Mouse (Mus musculus) brown adipose tissue, adult 24 weeks (tissue): ENCODE results near the gene Hcfc1. TPM values are rescaled to one million over a fixed set of nuclear protein-coding genes. Genes with fewer than 3 reads are reported as not detected.

Experiments
- H3K27ac ChIP-seq: fragments of 200-500 bp; replicated peaks from 2 replicates; pipeline ENCODE4 v1.5.1; 2012; ENCODE audit warnings: low read depth, mild to moderate bottlenecking, low read length
- H3K4me1 ChIP-seq: fragments of 200-500 bp; 2 replicates; pipeline ENCODE4 v1.6.1; 2012; ENCODE audit warnings: low read length, mixed read lengths; ENCODE audit not compliant: control insufficient read depth, insufficient read depth, insufficient read length
- H3K4me3 ChIP-seq: fragments of 200-500 bp; 2 replicates; pipeline ENCODE4 v1.5.1; 2012; ENCODE audit warnings: low read depth, mild to moderate bottlenecking, low read length, moderate library complexity; ENCODE audit not compliant: insufficient read depth
- polyA plus RNA-seq: library from polyadenylated mRNA; stranded (reverse); fragments of >200 nt; gene quantifications from 2 replicates; pipeline ENCODE4 v1.2.4, GENCODE M21; 2012; ENCODE audit not compliant: missing spikeins, insufficient read depth, insufficient read length

Gene Hcfc1
- polyA plus RNA-seq, 1 experiment, result 15.7 TPM

- Histone ChIP-seq H3K4me3 (no peak overlapping the region), H3K27ac (no peak overlapping the region), H3K4me1 (no peaks in the 10 kb centered on the region)
Measured at GRCm38 (mm10) chrX:73916945-73917344, 49.2 kb downstream of the Hcfc1 start.

DNA sequence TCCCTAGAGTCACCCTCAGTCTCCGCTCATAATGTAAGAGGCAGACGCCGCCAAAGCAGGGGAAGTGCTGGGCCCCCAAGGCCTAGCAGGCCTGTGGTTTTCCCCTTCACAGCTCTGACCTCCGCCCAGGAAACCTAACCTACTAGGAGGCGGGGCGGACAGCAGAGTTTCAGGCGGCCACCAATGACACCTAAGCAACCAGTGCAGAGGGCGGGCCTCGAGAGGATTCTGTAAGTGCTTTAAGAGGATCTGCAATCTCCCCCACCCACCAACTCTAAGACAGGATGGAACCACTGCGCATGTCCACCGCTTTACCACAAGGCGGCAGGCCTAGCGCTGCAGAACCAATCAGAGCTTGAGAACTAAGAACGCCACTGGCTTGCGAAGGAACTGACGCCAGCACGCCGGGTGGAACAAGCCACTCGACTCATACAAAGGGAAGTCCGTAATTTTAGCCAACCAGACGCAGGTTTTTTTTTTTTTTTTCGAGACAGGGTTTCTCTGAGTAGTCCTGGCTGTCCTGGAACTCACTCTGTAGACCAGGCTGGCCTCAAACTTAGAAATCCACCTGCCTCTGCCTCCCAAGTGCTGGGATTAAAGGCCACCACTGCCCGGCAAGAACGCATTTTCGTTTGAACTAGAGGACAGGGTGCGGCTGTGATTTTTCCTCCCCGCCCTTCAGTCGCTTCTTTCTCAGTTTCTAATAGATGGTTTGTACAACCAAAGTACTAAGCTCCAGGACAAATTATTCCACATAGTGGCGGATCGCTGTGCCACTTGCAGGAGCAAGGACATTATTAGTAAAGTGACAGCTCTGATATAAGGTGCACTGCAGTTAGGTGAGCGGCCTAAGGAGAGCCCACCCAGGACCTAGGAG, 51.1 kb downstream of the Hcfc1 start:
- Histone ChIP-seq H3K4me1 (no peaks in the 10 kb centered on the region), H3K27ac (peak overlapping the region; percentile 84), H3K4me3 (peak overlapping the region; percentile 52)

DNA sequence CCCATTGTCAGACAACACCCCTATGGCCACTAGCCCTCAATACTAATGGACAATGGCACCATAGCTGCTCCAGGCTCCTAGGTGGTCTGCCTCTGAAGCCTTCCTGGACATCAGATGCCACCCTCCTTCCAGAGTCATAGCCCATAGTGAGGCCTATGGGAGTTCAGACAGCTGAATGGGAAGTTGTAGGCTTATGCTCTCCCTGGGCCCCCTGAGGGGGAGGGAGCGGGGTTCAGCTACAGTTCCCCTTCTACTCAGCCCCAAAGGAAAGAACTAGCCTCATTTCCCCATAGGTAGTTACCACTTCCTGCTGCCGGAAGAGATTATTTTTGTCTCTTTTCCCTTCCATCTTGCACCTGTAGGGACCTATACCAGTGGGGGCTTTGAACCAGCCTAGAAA, 54.6 kb downstream of the Hcfc1 start:
- Histone ChIP-seq H3K27ac (no peak overlapping the region; the same call in 1 of the 2 replicates), H3K4me3 (no peak overlapping the region), H3K4me1 (no peaks in the 10 kb centered on the region)

DNA sequence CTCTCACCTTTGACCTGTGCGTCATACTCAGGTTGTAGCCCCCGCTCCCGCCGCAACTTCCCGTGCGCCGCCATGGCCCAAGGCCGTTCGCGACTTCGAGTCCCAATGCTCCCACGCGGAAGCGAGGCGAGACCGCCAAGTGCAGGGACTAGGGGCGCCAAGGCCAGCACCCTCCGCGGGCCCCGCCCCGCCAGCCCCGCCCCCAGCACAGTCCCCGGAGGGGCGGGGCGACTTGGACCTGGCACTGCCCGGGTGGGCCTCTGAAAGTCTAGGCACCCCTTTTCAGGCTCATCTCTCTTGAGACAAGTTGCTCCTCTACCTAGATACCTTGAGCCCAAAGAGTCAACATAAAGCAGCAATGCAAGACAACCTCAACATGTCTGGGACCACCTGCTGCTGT, 55.0 kb downstream of the Hcfc1 start:
- Histone ChIP-seq H3K4me3 (peak overlapping the region; percentile 37), H3K27ac (peak overlapping the region; percentile 24; the same call in 1 of the 2 replicates), H3K4me1 (no peaks in the 10 kb centered on the region)

GRCm38 (mm10) chrX:73910451-73910850, 55.7 kb downstream of the Hcfc1 start:
- peak overlapping the region; percentile 37 for H3K4me3 ChIP-seq
- peak overlapping the region; percentile 24; the same call in 1 of the 2 replicates for H3K27ac ChIP-seq
- H3K4me1 ChIP-seq, result no peaks in the 10 kb centered on the region

- Histone ChIP-seq H3K4me3 (no peak overlapping the region), H3K27ac (no peak overlapping the region), H3K4me1 (no peaks in the 10 kb centered on the region)
Measured at GRCm38 (mm10) chrX:73910049-73910448, 56.1 kb downstream of the Hcfc1 start.

- H3K4me1 ChIP-seq, result no peaks in the 10 kb centered on the region
- no peak overlapping the region for H3K4me3 ChIP-seq
- H3K27ac ChIP-seq, result no peak overlapping the region
Measured at GRCm38 (mm10) chrX:73897959-73898358, 68.2 kb downstream of the Hcfc1 start.

GRCm38 (mm10) chrX:73895719-73896118, 70.4 kb downstream of the Hcfc1 start, which contains the start of gene L1cam:
L1cam (minus strand) TSS chrX:73896105.
- Histone ChIP-seq H3K4me3 (no peak within 1 kb of the TSS), H3K4me1 (no peaks in the 10 kb centered on the region), H3K27ac (no peak within 1 kb of the TSS)

DNA sequence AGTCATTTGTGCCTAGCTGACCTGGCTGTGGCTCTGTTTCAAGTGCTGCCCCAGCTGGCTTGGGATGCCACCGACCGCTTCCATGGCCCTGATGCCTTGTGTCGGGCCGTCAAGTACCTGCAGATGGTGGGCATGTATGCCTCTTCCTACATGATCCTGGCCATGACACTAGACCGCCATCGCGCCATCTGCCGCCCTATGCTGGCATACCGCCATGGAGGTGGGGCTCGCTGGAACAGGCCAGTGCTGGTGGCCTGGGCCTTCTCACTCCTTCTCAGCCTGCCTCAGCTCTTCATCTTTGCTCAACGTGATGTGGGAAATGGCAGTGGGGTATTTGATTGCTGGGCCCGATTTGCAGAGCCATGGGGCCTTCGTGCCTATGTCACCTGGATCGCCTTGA, 73.3 kb downstream of the Hcfc1 start:
- no peaks in the 10 kb centered on the region for H3K4me1 ChIP-seq
- H3K27ac ChIP-seq, result no peak overlapping the region
- H3K4me3 ChIP-seq, result no peak overlapping the region

Other genes starting within 250 kb of the Hcfc1 start
- 12.6 and 22.7 TPM in 2 replicates for gene Abcd1, start 249.8 kb downstream of the Hcfc1 start, polyA plus RNA-seq
- 0.33 and 0.55 TPM in 2 replicates for gene Plxnb3, start 209.3 kb downstream of the Hcfc1 start, polyA plus RNA-seq
- gene Srpk3, start 192.0 kb downstream of the Hcfc1 start, polyA plus RNA-seq, result 0.71 TPM in 1 of 2 replicates, not detected in the other
- gene Idh3g, start 179.5 kb downstream of the Hcfc1 start, polyA plus RNA-seq, result 1,669 and 1,851 TPM in 2 replicates
- gene Ssr4, start 179.3 kb downstream of the Hcfc1 start, polyA plus RNA-seq, result 189 and 210 TPM in 2 replicates
- gene Pdzd4, start 141.4 kb downstream of the Hcfc1 start, polyA plus RNA-seq, result 0.36 and 0.58 TPM in 2 replicates
- gene Avpr2, start 74.3 kb downstream of the Hcfc1 start, polyA plus RNA-seq, result not detected in 2 replicates
- gene L1cam, start 70.3 kb downstream of the Hcfc1 start, polyA plus RNA-seq, result 2.2 and 2.3 TPM in 2 replicates
- gene Arhgap4, start 44.5 kb downstream of the Hcfc1 start, polyA plus RNA-seq, result 0.59 and 1.9 TPM in 2 replicates
- 90.3 and 104 TPM in 2 replicates for gene Naa10, start 44.4 kb downstream of the Hcfc1 start, polyA plus RNA-seq
- gene Renbp, start 35.5 kb downstream of the Hcfc1 start, polyA plus RNA-seq, result 4.6 and 7.4 TPM in 2 replicates
- gene Irak1, start 57.6 kb upstream of the Hcfc1 start, polyA plus RNA-seq, result 41.9 and 67.7 TPM in 2 replicates
- not detected in 2 replicates for gene Opn1mw, start 161.1 kb upstream of the Hcfc1 start, polyA plus RNA-seq
- 9.8 and 10.8 TPM in 2 replicates for gene Mecp2, start 169.0 kb upstream of the Hcfc1 start, polyA plus RNA-seq
- gene Tex28, start 201.5 kb upstream of the Hcfc1 start, polyA plus RNA-seq, result not detected in 2 replicates
- gene Tktl1, start 210.9 kb upstream of the Hcfc1 start, polyA plus RNA-seq, result not detected in 2 replicates